Mouse (Mus musculus) liver, adult 2 months (tissue): ENCODE measurements around the gene Pcnx. TPM values are rescaled to one million over a fixed set of nuclear protein-coding genes. Genes with fewer than 3 reads are reported as not detected.

Experiments used
- DNase-seq: peaks from one replicate; pipeline ENCODE4 v3.0.0-alpha.2; 2011; ENCODE audit warnings: low read depth, low spot score; ENCODE audit errors: extremely low read depth
- H3K27ac ChIP-seq: fragments of 200-500 bp; replicated peaks from 2 replicates; pipeline ENCODE4 v1.5.1; 2012; ENCODE audit warnings: low read depth, mild to moderate bottlenecking, control low read depth, inconsistent platforms, low read length; ENCODE audit not compliant: insufficient read depth
- H3K27me3 ChIP-seq: fragments of 200-500 bp; 2 replicates; pipeline ENCODE4 v1.6.1; 2012; ENCODE audit warnings: mild to moderate bottlenecking, moderate library complexity, low read length, inconsistent platforms; ENCODE audit not compliant: control insufficient read depth, insufficient read depth
- H3K36me3 ChIP-seq: fragments of 200-500 bp; 2 replicates; pipeline ENCODE4 v1.6.1; 2012; ENCODE audit warnings: low read length, inconsistent platforms; ENCODE audit not compliant: control insufficient read depth, insufficient read depth
- H3K4me1 ChIP-seq: fragments of 200-500 bp; 2 replicates; pipeline ENCODE4 v1.6.1; 2011; ENCODE audit warnings: low read length; ENCODE audit not compliant: control insufficient read depth, insufficient read depth
- H3K4me3 ChIP-seq: fragments of 200-500 bp; 2 replicates; pipeline ENCODE4 v1.5.1; 2011; ENCODE audit warnings: low read depth, mild to moderate bottlenecking, control low read depth, low read length, moderate library complexity; ENCODE audit not compliant: insufficient read depth
- H3K79me2 ChIP-seq: fragments of 200-500 bp; 2 replicates; pipeline ENCODE4 v1.6.1; 2012; ENCODE audit warnings: inconsistent platforms, mild to moderate bottlenecking, low read length, moderate library complexity; ENCODE audit not compliant: control insufficient read depth, insufficient read depth
- H3K9ac ChIP-seq: fragments of 200-500 bp; 2 replicates; pipeline ENCODE4 v1.6.1; 2012; ENCODE audit warnings: low read depth, mild to moderate bottlenecking, control low read depth, inconsistent platforms, low read length
- CTCF ChIP-seq: fragments of 200-500 bp; IDR thresholded peaks from 2 replicates; pipeline ENCODE4 v1.5.1; 2011; ENCODE audit warnings: low read depth, low read length, control low read depth
- POLR2A ChIP-seq: fragments of 200-500 bp; IDR thresholded peaks from 2 replicates; pipeline ENCODE4 v1.6.1; 2011; ENCODE audit warnings: low read length, control low read depth; ENCODE audit not compliant: insufficient read depth; ENCODE audit errors: extremely low read depth
- WGBS: fragments of 180-500 bp; shearing (Covaris S2); methylation state at CpG from one replicate; pipeline ENCODE4 v1.1.7; 2018; 5-methylcytosine and 5-hydroxymethylcytosine counted together
- polyA plus RNA-seq: library from polyadenylated mRNA; depleted of rRNA; stranded (reverse); fragments of >200 nt; gene quantifications from 2 replicates; pipeline ENCODE4 v1.2.3, GENCODE M21; 2012
- total RNA-seq: library from RNA; depleted of rRNA; stranded (reverse); fragments of >200 nt; gene quantifications from 2 replicates; pipeline ENCODE4 v1.2.3, GENCODE M21; 2014

The Pcnx gene
- total and polyA plus RNA-seq, 2 experiments: 10.6 to 14.5 TPM

- Histone ChIP-seq H3K4me1 (peaks cover 11% of the 10 kb centered on the region; the same call in 1 of the 2 replicates), H3K27me3 (no peaks in the 10 kb centered on the region), H3K36me3 (no peaks in the 10 kb centered on the region), H3K4me3 (no peak overlapping the region), H3K27ac (no peak overlapping the region), H3K79me2 (peaks cover 19% of the 10 kb centered on the region; the same call in 1 of the 2 replicates), H3K9ac (no peak overlapping the region)
- WGBS: 30% methylated on average over 3 of the region's 3 CpGs
- peak; percentile 90 for DNase-seq
- TF ChIP-seq POLR2A (no peak), CTCF (no peak)
These were observed 20.3 kb downstream of the Pcnx start for GRCm38 (mm10) chr12:81880161-81880560.

- H3K9ac ChIP-seq: no peak overlapping the region
- TF ChIP-seq CTCF: no peak
- no peak for TF ChIP-seq POLR2A
- WGBS: 42% methylated on average over 11 of the region's 11 CpGs
- H3K4me1 ChIP-seq: peaks cover 11% of the 10 kb centered on the region; the same call in 1 of the 2 replicates
- peaks cover 26% of the 10 kb centered on the region; the same call in 1 of the 2 replicates for H3K79me2 ChIP-seq
- H3K27ac ChIP-seq: peak overlapping the region; percentile 1
- DNase-seq: no peak
- H3K4me3 ChIP-seq: no peak overlapping the region
- no peaks in the 10 kb centered on the region for H3K27me3 ChIP-seq
- no peaks in the 10 kb centered on the region for H3K36me3 ChIP-seq
These were observed 23.7 kb downstream of the Pcnx start for GRCm38 (mm10) chr12:81883255-81884106.

DNA sequence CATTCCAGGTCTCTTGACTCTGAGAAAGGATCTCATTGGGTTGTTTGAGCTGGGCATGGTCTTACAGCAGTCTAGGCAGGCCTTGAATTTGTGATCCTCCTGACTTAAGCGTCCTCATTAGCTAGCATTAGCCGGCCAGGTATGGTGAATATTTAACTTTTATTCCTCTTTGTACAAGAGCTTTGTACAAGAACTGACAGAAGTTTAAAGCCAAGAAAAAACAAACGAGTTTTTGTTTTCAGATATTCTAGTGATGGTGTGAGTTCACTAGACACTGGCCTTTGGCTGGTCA, 24.2 kb downstream of the Pcnx start:
- no peak overlapping the region for H3K9ac ChIP-seq
- DNase-seq: peak; percentile 91
- no peaks in the 10 kb centered on the region for H3K27me3 ChIP-seq
- H3K36me3 ChIP-seq: no peaks in the 10 kb centered on the region
- no peak for TF ChIP-seq POLR2A
- TF ChIP-seq CTCF: no peak
- H3K4me3 ChIP-seq: no peak overlapping the region
- H3K79me2 ChIP-seq: peaks cover 29% of the 10 kb centered on the region; the same call in 1 of the 2 replicates
- peaks cover 11% of the 10 kb centered on the region; the same call in 1 of the 2 replicates for H3K4me1 ChIP-seq
- WGBS: 24% methylated on average over 3 of the region's 3 CpGs
- peak overlapping the region; percentile 1; the same call in 1 of the 2 replicates for H3K27ac ChIP-seq

DNA sequence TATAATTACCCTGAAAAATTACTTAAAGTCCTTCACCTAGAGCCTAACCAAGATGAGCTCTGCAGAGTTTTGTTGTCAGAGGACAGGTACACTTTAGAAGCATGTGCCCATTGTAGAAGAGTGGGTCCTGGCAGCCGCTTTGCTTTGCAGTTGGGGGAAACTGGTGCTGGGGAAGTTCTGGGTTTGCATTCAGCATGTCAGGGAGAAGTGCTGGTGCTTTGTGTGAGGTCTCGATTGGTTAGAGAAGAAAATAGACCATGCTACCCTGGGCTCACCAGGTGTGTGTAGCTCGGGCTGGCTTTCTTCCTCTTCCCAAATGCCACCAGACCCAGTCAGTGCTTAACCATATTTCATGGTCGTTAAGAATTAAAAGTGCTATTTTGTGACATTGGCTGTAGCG, 25.2 kb downstream of the Pcnx start:
- no peaks in the 10 kb centered on the region for H3K36me3 ChIP-seq
- no peak overlapping the region for H3K27ac ChIP-seq
- DNase-seq: no peak
- no peak overlapping the region for H3K9ac ChIP-seq
- no peak overlapping the region for H3K4me3 ChIP-seq
- 88% methylated on average over 5 of the region's 5 CpGs for WGBS
- H3K27me3 ChIP-seq: no peaks in the 10 kb centered on the region
- TF ChIP-seq POLR2A (no peak), CTCF (no peak)
- H3K4me1 ChIP-seq: peaks cover 11% of the 10 kb centered on the region; the same call in 1 of the 2 replicates
- peaks cover 29% of the 10 kb centered on the region; the same call in 1 of the 2 replicates for H3K79me2 ChIP-seq

DNA sequence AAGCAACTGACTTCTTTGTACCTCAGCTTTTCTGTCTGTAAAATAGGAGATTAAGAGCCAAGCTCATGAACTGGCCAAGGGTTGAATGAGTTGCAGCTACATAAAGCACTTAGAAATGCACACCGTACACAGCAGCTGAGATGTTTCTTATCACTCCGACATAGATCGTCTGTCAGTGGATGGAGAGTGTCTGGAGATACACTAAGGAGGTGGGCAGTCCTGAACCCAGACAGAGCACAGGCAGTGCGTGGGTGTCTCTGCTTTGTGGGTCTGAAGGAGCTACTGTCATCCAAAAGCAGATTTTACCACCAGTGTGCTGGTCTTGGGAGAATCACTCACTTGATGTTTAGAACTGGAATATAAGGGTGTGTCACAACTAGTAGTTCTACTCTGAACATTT, 26.2 kb downstream of the Pcnx start:
- no peak overlapping the region for H3K4me3 ChIP-seq
- DNase-seq: no peak
- no peaks in the 10 kb centered on the region for H3K27me3 ChIP-seq
- no peak overlapping the region for H3K27ac ChIP-seq
- 83% methylated on average over 4 of the region's 4 CpGs for WGBS
- no peaks in the 10 kb centered on the region for H3K36me3 ChIP-seq
- H3K4me1 ChIP-seq: peaks cover 12% of the 10 kb centered on the region; the same call in 1 of the 2 replicates
- H3K9ac ChIP-seq: no peak overlapping the region
- H3K79me2 ChIP-seq: peaks cover 28% of the 10 kb centered on the region; the same call in 1 of the 2 replicates
- no peak for TF ChIP-seq POLR2A
- TF ChIP-seq CTCF: no peak

DNA sequence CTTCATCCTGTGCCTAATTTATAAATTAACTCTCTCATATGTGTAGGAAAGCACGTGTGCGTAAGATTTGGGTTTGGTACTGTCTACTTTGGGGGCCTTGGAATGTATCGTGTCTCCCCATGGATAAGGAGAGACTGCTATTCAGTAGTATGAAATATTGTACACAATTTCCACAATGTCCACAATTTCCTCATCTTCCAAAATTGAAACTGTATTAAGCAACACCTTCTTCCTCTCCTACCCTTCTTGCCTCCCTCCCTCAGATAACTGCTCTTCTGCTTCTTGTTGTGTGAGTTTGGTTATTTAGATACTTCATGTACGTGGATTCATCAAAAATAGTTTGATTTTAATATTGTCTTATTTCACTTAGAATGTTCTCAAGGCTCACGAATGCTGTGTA, 29.1 kb downstream of the Pcnx start:
- no peak for TF ChIP-seq CTCF
- no peak for TF ChIP-seq POLR2A
- H3K27me3 ChIP-seq: no peaks in the 10 kb centered on the region
- WGBS: 93% methylated on average over 5 of the region's 5 CpGs
- no peak overlapping the region for H3K27ac ChIP-seq
- DNase-seq: no peak
- no peak overlapping the region for H3K4me3 ChIP-seq
- H3K9ac ChIP-seq: no peak overlapping the region
- H3K79me2 ChIP-seq: peaks cover 29% of the 10 kb centered on the region; the same call in 1 of the 2 replicates
- H3K4me1 ChIP-seq: peaks cover 4% of the 10 kb centered on the region; the same call in 1 of the 2 replicates
- H3K36me3 ChIP-seq: no peaks in the 10 kb centered on the region
